Mouse (Mus musculus) adrenal gland, postnatal 25 days (tissue): ENCODE data around the gene Kctd17. TPM values are rescaled to one million over a fixed set of nuclear protein-coding genes. Genes with fewer than 3 reads are reported as not detected.

Source experiments
- DNase-seq: peaks from one replicate; pipeline ENCODE4 v3.0.0; 2021; ENCODE audit warnings: mixed read lengths
- total RNA-seq: library from RNA; stranded (reverse); gene quantifications from 2 replicates; pipeline ENCODE4 v1.2.3, GENCODE M21; 2021

Gene Kctd17
- total RNA-seq, 1 experiment from 2014 or later: 84.3 TPM

DNA sequence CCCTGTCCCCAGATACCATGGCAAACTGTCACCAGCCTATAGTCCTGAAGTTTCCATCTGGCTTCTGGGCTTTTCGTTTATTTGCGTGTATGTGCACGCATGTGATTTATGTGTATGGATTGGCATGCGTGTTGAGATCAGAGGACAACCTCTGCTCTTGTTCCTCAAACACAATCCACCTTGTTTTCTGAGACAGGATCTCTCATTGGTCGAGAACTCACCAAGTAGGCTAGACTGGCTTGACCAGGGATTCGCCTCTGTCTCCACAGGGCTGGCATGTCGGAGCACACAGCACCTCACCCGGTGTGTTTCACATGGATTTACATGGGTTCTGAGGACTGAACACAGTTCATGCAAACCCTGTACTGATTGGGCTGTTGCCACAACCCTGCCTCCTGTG lies 14.2 kb upstream of the Kctd17 start:
- no peak for DNase-seq

DNA sequence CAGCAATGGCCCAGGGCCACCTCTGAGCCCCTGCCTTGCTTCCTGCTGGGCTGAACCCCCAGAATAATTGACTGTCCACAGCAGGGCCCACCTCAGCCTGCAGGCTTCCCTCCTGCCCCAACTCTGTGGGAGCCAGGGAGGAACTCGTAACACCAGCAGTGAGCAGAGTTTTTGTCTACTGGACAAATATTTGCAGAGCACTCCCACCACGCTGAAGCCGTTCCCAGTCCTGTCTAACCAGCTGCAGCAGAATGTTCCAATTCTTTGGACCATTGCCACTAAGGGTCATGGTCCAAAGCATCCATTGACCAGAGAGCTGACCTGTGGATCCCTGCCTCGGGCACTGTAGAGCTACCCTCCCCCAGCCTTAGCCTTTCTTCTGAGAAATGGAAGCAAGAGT lies 11.4 kb upstream of the Kctd17 start:
- no peak for DNase-seq

- DNase-seq: no peak
Observed at GRCm38 (mm10) chr15:78420395-78420794, 8.0 kb upstream of the Kctd17 start.

- peak; percentile 91 for DNase-seq
Observed at GRCm38 (mm10) chr15:78422046-78422956, 6.1 kb upstream of the Kctd17 start.

DNA sequence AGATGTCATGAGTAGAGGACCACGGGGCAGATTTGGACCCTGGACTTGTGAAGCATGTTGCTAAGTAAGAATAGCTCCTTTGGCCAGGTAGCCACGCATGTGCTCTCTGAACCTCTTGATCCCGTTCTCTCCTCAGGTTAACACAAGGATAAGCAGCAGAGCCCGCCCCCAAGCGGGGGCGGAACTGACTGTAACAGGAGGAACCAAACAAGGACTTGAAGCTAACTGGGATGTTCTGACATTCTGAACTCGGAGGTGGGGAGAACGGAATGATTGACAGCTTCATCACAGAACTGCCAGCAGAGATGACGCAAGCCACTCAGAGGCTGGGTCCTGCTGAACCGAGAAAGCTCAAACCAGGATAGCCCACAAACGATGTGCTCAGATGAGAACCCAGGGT lies 3.9 kb upstream of the Kctd17 start:
- DNase-seq: no peak

GRCm38 (mm10) chr15:78425230-78425629 lies 3.1 kb upstream of the Kctd17 start:
- DNase-seq: no peak

- no peak for DNase-seq
Observed at GRCm38 (mm10) chr15:78429139-78429459, 735 bp downstream of the Kctd17 start.

DNA sequence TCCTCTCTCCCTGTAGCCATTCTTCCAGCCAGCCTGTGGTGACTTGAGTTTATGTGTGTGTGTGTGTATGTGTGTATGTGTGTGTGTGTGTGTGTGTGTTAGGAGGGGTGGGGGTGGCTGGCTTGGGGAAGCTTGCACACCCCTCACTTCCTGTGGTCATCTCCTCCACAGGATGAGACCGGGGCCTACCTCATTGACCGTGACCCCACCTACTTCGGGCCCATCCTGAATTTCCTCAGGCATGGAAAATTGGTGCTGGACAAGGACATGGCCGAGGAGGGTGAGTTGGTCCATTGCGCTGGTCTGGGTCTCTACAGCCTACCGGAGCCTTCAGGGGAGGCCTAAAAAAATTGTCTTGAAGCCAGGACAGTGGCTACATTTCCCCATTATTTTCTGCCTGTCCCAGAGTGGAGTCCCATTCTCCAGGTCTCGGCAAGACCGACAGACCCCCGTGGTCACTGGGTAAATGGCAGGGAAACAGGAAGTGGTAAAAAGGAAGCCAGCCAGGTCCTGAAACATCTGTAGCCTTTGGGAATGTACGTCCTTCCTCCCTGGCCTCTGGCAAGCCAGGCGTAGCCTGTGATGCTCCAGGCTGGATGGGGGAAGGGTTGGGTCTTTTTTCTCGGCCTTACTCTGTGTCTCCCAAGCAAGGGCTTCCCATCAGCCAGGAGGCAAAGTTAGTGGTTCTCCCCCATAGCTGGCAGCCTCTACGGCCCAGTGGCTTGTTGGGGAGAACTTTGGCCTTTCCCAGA lies 1.7 kb downstream of the Kctd17 start:
- no peak for DNase-seq

- DNase-seq: no peak
Observed at GRCm38 (mm10) chr15:78430874-78431273, 2.5 kb downstream of the Kctd17 start.

DNA sequence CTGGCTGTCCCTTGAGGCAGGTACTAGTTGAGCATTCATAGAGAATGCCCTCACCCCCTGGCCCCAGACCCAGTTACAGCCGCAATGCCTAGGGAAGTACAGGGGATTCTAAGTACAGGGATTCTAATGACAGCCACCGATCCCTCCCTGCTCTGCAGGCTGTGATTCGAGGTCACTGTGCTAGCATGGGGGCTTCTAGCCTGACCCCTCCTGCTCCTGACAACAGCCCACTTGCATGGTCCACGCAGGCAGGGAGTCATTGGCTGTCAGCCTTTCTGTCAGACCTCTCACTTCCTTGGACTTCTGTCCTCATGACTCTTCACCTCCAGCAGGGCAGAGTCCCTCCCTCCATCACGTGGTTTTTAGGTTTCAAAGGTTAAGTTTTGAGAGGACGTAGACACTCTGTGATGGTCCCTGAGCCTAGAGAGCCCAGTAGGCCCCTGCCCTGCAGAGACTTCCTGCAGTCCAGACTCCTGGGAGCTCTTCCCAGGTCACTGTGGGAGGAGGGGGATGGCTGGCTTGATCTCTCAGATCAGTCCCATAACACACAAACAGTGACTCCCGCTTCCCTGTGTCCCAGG lies 3.3 kb downstream of the Kctd17 start:
- DNase-seq: no peak

- no peak for DNase-seq
Observed at GRCm38 (mm10) chr15:78434896-78435520, 6.6 kb downstream of the Kctd17 start.

DNA sequence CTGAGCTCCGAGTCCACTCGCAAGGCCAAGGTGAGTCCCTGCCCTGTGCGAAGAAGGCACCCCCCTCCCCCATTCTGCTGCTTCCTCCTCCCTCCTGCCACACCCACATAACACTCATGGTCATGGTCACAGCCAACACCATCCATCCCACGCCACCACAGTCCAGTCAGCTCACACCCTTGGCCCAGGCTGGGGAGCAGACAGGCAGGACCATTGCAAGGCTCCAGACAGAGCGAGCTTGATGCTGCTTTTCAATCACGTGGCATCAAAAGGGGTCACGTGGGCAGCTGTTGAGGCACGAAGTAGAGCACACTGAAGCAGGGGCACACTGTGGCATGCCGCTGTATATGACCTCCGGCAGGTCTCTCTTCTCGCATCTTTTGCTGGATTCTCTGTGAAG lies 7.3 kb downstream of the Kctd17 start:
- no peak for DNase-seq

DNA sequence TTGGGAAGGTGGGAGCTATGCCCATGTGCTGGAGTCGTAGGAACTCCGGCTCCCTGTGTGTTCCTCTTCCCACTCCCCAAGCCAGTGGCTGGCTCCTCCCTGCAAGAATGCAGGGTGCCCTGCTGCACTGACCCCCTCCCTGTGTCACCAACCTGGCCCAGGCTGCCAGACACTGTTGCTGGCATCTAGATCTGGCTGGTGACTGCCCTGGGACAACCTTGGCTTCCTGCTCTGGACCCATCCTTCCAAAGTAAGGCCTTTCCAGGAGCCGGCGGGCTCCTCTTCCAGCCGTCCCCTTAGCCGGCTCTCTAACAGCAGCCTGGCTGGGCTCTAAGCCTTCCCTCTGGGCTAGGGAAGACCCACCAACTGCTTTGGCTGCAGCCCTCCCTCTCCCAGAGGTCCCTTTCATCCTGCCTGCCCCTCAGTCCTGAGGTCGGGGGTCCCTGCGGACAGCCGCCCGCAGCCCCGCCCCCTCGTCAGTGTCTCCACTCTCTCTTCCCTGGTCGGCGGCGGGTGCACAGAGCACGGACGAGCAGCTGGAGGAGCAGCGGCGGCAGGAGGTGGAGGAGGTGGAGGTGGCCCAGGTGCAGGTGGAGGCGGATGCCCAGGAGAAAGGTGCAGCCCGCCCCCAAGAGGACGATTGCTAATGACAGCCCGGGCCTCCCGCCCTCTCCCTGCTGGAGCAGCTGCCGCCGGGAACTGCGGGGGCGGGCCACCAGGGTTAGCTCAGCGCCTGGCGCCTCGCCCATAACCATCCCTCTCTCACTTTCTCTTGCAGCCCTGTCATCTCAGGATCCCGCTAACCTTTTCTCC lies 8.2 kb downstream of the Kctd17 start:
- peak; percentile 94 for DNase-seq

DNA sequence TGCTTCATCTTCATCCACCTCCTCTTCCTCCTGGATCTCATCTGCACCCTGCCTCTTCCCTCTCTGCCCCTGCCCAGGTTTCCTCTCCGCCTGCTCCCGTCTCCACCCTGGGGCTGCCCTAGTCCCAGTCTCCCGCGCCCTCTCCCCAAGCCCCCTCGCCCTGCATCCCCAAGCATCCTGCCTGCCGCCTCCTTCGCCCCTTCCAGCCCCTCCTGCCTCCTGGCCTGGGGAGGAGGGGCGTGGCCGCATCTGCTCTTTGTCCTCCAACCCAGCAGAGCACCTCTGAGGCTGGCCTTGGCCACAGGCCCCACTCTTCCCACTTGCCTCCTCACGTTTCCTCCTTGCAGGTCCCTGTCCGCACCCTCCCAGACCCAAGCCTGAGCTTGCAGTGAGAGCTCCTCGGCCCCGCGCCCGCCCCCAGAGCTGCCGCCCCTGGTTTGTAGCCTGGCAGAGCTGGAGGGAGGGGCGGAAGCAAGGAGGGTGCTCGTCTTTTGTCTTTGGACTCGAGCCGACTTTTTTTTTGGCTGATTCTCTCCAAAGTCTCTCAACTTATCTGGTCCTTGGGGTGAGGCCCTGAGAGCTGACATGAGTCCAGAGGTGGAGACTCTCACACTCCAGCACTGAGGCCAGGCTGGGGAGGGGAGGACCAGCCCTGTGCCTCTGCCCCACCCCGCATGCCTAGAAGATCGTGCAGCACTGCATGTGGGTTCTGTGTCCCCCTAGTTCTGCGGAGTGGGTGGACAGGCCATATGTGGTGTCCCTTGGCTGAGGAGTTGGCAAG lies 9.1 kb downstream of the Kctd17 start:
- peak; percentile 66 for DNase-seq

GRCm38 (mm10) chr15:78438018-78438394 lies 9.6 kb downstream of the Kctd17 start:
- peak; percentile 53 for DNase-seq

GRCm38 (mm10) chr15:78438505-78438904 lies 10.1 kb downstream of the Kctd17 start:
- no peak for DNase-seq

DNA sequence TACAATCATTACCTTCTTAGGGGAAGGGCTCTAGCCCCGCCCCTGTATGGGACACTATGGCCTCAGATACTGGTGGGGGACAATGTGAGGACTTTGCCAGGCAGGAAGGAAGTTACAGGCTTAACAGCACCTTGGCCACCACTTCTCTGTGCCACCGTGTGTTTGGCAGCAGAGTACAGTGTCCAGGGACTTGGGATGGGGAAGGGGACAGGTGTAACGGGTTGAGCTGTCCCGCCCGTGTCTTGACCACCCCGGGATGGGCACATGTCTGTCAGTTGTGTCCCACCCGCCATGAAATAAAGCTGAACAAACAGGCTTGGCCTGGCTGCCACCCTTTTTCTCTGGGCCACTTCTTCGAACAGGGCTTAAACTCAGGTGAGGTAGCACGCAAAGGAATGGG lies 10.6 kb downstream of the Kctd17 start:
- DNase-seq: no peak

GRCm38 (mm10) chr15:78442231-78442630 lies 13.9 kb downstream of the Kctd17 start:
- peak; percentile 1 for DNase-seq

DNA sequence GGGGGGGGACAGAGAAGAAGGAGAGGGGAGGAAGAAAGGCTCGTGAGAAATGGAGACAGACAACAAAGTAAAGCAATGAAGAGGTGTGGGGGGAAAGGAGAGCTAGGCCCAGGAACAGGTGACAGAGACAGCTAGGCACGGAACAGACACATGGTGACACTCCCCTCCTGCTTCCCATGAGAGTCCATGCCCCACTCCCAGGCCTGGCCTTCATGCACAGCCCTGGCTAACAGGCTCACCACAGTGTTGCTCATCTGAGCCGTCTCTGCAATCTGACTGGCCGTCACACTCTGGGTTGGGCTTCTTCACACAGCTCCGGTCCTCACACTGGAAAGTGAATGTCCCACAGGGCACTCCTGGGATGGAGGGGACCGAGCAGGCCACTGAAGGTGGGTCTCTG lies 15.5 kb downstream of the Kctd17 start:
- DNase-seq: no peak

- DNase-seq: peak; percentile 45
Observed at GRCm38 (mm10) chr15:78447121-78447520, 18.8 kb downstream of the Kctd17 start.
